Mouse (Mus musculus): ENCODE data around the gene Sik1. TPM values are rescaled to one million over a fixed set of nuclear protein-coding genes. Genes with fewer than 3 reads are reported as not detected.
A peak's percentile ranks its signal among the peaks of the same experiment; 100 is the strongest.

Sik1 gene
- polyA plus RNA-seq, 1 experiment, result 37.1 TPM

GRCm38 (mm10) chr17:31857251-31857650, 1.6 kb upstream of the Sik1 start:
- Histone ChIP-seq H3K4me3 (no peak overlapping the region), H3K79me2 (ENCODE audit: control insufficient read depth, insufficient read depth) (peaks cover 29% of the 10 kb centered on the region), H3K27me3 (ENCODE audit: control insufficient read depth, insufficient read depth, insufficient read length) (no peaks in the 10 kb centered on the region), H3K36me3 (ENCODE audit: control insufficient read depth, insufficient read depth) (peaks cover 7% of the 10 kb centered on the region), H3K4me2 (ENCODE audit: low read depth) (no peak overlapping the region), H3ac (ENCODE audit: control insufficient read depth, insufficient read length) (no peak overlapping the region)
- TF ChIP-seq SRF (IDR thresholded peaks at IDR 0.05; ENCODE audit: control insufficient read depth, insufficient read length, low read depth) (no peak), MYOD1 (IDR thresholded peaks at IDR 0.05; ENCODE audit: control insufficient read depth in 1 of 3, insufficient read length in 2 of 3, low read depth in 2 of 3) (no peak), TCF3 (IDR thresholded peaks at IDR 0.05; ENCODE audit: insufficient read length, low read depth) (no peak), E2F4 (IDR thresholded peaks at IDR 0.05; ENCODE audit: insufficient read depth) (no peak)

- TF ChIP-seq TCF12 (IDR thresholded peaks at IDR 0.05; ENCODE audit: insufficient read depth, poor library complexity, severe bottlenecking), result no peak
- TF ChIP-seq MYOD1 (IDR thresholded peaks at IDR 0.05; ENCODE audit: control insufficient read depth in 1 of 3, insufficient read length in 2 of 3, low read depth in 2 of 3), result peak in 1 of 3 experiments; percentile 7
- TF ChIP-seq MYOG (IDR thresholded peaks at IDR 0.05; ENCODE audit: control insufficient read depth in 1 of 3, insufficient read depth in 1 of 3, insufficient read length in 2 of 3, low read depth in 2 of 3), result no peak
- Histone ChIP-seq H3K27me3 (ENCODE audit: control insufficient read depth, insufficient read depth, insufficient read length) (no peaks in the 10 kb centered on the region), H3K4me2 (ENCODE audit: low read depth) (peak overlapping the region; percentile 79), H3K4me3 (peak overlapping the region; percentile 76), H3ac (ENCODE audit: control insufficient read depth, insufficient read length) (peak overlapping the region; percentile 66), H3K36me3 (ENCODE audit: control insufficient read depth, insufficient read depth) (peaks cover 7% of the 10 kb centered on the region), H3K79me2 (ENCODE audit: control insufficient read depth, insufficient read depth) (peaks cover 35% of the 10 kb centered on the region)
Observed at GRCm38 (mm10) chr17:31856519-31857160, 1.0 kb upstream of the Sik1 start.

DNA sequence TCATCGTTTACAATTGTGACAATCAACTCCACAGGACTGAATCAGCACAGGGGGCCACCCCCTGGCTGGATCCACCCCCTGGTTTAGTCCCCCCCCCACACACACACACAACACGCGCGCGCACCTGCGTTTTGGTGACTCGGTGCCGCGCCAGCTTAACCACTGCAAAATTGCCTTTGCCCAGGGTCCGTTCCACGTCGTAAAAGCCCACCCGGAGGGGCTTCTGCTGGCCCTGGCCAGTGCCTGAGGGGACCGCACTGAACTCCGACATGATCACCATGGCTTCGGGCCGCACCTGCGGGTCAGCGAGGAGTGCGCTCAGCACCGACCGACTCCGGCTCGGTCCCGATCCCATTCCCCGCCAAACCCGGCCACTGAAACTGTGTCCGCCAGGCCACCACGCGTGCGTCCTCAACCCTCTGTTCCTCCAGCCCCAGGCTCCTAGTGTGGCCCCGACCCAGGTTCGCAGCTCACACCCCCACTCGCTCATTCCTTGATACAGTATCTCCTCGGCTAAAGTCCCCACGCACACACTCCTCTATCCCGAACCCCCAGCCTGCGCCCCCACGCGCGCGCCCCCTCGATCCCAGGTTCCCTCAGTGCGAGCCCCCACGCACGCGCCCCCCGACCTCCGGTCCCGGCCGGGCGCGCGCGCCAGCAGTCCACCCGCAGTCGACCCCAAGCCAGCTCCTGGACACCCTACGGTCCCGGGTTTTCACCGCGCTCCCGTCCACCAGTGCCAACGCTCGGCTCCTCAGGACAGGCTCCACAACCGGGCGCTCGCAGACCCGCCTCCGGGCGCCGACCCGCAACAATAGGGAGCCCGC, 621 bp downstream of the Sik1 start:
- peaks cover 40% of the 10 kb centered on the region for H3K79me2 ChIP-seq (ENCODE audit: control insufficient read depth, insufficient read depth)
- TF ChIP-seq MAX (IDR thresholded peaks at IDR 0.05; ENCODE audit: low read depth), result no peak
- no peak for TF ChIP-seq SRF (IDR thresholded peaks at IDR 0.05; ENCODE audit: control insufficient read depth, insufficient read length, low read depth)
- no peak for TF ChIP-seq REST (IDR thresholded peaks at IDR 0.05; ENCODE audit: insufficient read depth, insufficient read length)
- TF ChIP-seq TCF12 (IDR thresholded peaks at IDR 0.05; ENCODE audit: insufficient read depth, poor library complexity, severe bottlenecking), result no peak
- TF ChIP-seq MYOD1 (IDR thresholded peaks at IDR 0.05; ENCODE audit: control insufficient read depth in 1 of 3, insufficient read length in 2 of 3, low read depth in 2 of 3), result peak in 1 of 3 experiments; percentile 64
- no peak for TF ChIP-seq CEBPB (IDR thresholded peaks at IDR 0.05; ENCODE audit: insufficient read depth, poor library complexity, severe bottlenecking)
- TF ChIP-seq POLR2A (IDR thresholded peaks at IDR 0.05; ENCODE audit: insufficient read length, low read depth), result peak; percentile 17
- peak; percentile 60 for TF ChIP-seq POLR2AphosphoS2 (IDR thresholded peaks at IDR 0.05; ENCODE audit: insufficient read length, low read depth)
- TF ChIP-seq MYOG (IDR thresholded peaks at IDR 0.05; ENCODE audit: control insufficient read depth in 1 of 3, insufficient read depth in 1 of 3, insufficient read length in 2 of 3, low read depth in 2 of 3), result peak in 2 of 3 experiments; percentile 16 to 68
- TF ChIP-seq TCF3 (IDR thresholded peaks at IDR 0.05; ENCODE audit: insufficient read length, low read depth), result no peak
- no peak for TF ChIP-seq USF1 (IDR thresholded peaks at IDR 0.05; ENCODE audit: low read depth)
- no peaks in the 10 kb centered on the region for H3K27me3 ChIP-seq (ENCODE audit: control insufficient read depth, insufficient read depth, insufficient read length)
- peak overlapping the region; percentile 66 for H3ac ChIP-seq (ENCODE audit: control insufficient read depth, insufficient read length)
- peak overlapping the region; percentile 76 for H3K4me3 ChIP-seq
- H3K4me2 ChIP-seq (ENCODE audit: low read depth), result peak overlapping the region; percentile 68
- peaks cover 12% of the 10 kb centered on the region for H3K36me3 ChIP-seq (ENCODE audit: control insufficient read depth, insufficient read depth)

- peaks cover 14% of the 10 kb centered on the region for H3K36me3 ChIP-seq (ENCODE audit: control insufficient read depth, insufficient read depth)
- peak overlapping the region; percentile 68 for H3K4me2 ChIP-seq (ENCODE audit: low read depth)
- no peak overlapping the region for H3ac ChIP-seq (ENCODE audit: control insufficient read depth, insufficient read length)
- no peaks in the 10 kb centered on the region for H3K27me3 ChIP-seq (ENCODE audit: control insufficient read depth, insufficient read depth, insufficient read length)
- TF ChIP-seq TCF12 (IDR thresholded peaks at IDR 0.05; ENCODE audit: insufficient read depth, poor library complexity, severe bottlenecking) (no peak), POLR2AphosphoS2 (IDR thresholded peaks at IDR 0.05; ENCODE audit: insufficient read length, low read depth) (peak; percentile 41), POLR2A (IDR thresholded peaks at IDR 0.05; ENCODE audit: insufficient read length, low read depth) (peak; percentile 18)
- peak overlapping the region; percentile 76 for H3K4me3 ChIP-seq
- H3K79me2 ChIP-seq (ENCODE audit: control insufficient read depth, insufficient read depth), result peaks cover 40% of the 10 kb centered on the region
Observed at GRCm38 (mm10) chr17:31853448-31854188, 2.0 kb downstream of the Sik1 start.

Data from myocyte (in vitro differentiated cells).